Mouse (Mus musculus) forebrain, embryonic 12.5 days (tissue): ENCODE measurements around the gene Itgb3. TPM values are rescaled to one million over a fixed set of nuclear protein-coding genes. Genes with fewer than 3 reads are reported as not detected.
A peak's percentile ranks its signal among the peaks of the same experiment; 100 is the strongest.

ENCODE experiments used
- ATAC-seq: fragments of 200-750 bp; cut with Nextera tagmentation; 2 replicates; pipeline ENCODE4 v1.8.0; 2017; ENCODE audit warnings: moderate TSS enrichment; ENCODE audit not compliant: low FRiP score
- H3K27ac ChIP-seq: fragments of 300-500 bp; sonication (generic); 2 replicates; pipeline ENCODE4 v1.5.1; 2016; ENCODE audit warnings: mild to moderate bottlenecking
- H3K27me3 ChIP-seq: fragments of 300-500 bp; sonication (generic); 2 replicates; pipeline ENCODE4 v1.6.1; 2016; ENCODE audit warnings: mild to moderate bottlenecking
- H3K36me3 ChIP-seq: fragments of 300-500 bp; sonication (generic); replicated peaks from 2 replicates; pipeline ENCODE4 v1.6.1; 2016; ENCODE audit warnings: mild to moderate bottlenecking
- H3K4me1 ChIP-seq: fragments of 300-500 bp; sonication (generic); 2 replicates; pipeline ENCODE4 v1.6.1; 2016
- H3K4me2 ChIP-seq: fragments of 300-500 bp; sonication (generic); 2 replicates; pipeline ENCODE4 v1.6.1; 2016; ENCODE audit warnings: mild to moderate bottlenecking, moderate library complexity
- H3K4me3 ChIP-seq: fragments of 300-500 bp; sonication (generic); replicated peaks from 2 replicates; pipeline ENCODE4 v1.5.1; 2016; ENCODE audit warnings: mild to moderate bottlenecking
- H3K9ac ChIP-seq: fragments of 300-500 bp; sonication (generic); 2 replicates; pipeline ENCODE4 v1.6.1; 2016; ENCODE audit warnings: mild to moderate bottlenecking
- H3K9me3 ChIP-seq: fragments of 300-500 bp; sonication (generic); 2 replicates; pipeline ENCODE4 v1.6.1; 2016
- WGBS: fragments of 180-500 bp; shearing (Covaris S2); methylation state at CpG from one replicate; pipeline ENCODE4 v1.1.7; 2016; 5-methylcytosine and 5-hydroxymethylcytosine counted together
- polyA plus RNA-seq: library from polyadenylated mRNA; unstranded; fragments of >200 nt; fragmentation: Nextera tagmentation; extraction: Ambion mirVana; gene quantifications from 2 replicates; pipeline ENCODE4 v1.2.1, GENCODE M21; 2016

Gene Itgb3
- polyA plus RNA-seq, 1 experiment from 2014 or later = 1.6 TPM

- no peak overlapping the region for H3K9ac ChIP-seq
- H3K27me3 ChIP-seq = no peaks in the 10 kb centered on the region
- H3K9me3 ChIP-seq = peaks cover 9% of the 10 kb centered on the region; the same call in 1 of the 2 replicates
- H3K4me1 ChIP-seq = no peaks in the 10 kb centered on the region
- ATAC-seq = no peak
- H3K4me2 ChIP-seq = no peak overlapping the region
- WGBS = 89% methylated on average over 9 of the region's 9 CpGs
- no peak overlapping the region for H3K27ac ChIP-seq
- H3K4me3 ChIP-seq = no peak overlapping the region
- no peaks in the 10 kb centered on the region for H3K36me3 ChIP-seq
Observed at GRCm38 (mm10) chr11:104587904-104588303, 19.9 kb upstream of the Itgb3 start.

- 88% methylated on average over 2 of the region's 2 CpGs for WGBS
- no peaks in the 10 kb centered on the region for H3K4me1 ChIP-seq
- H3K9ac ChIP-seq = no peak overlapping the region
- no peak overlapping the region for H3K27ac ChIP-seq
- H3K9me3 ChIP-seq = peaks cover 9% of the 10 kb centered on the region; the same call in 1 of the 2 replicates
- no peak for ATAC-seq
- no peaks in the 10 kb centered on the region for H3K27me3 ChIP-seq
- H3K4me2 ChIP-seq = no peak overlapping the region
- H3K36me3 ChIP-seq = no peaks in the 10 kb centered on the region
- H3K4me3 ChIP-seq = no peak overlapping the region
Observed at GRCm38 (mm10) chr11:104588513-104588912, 19.3 kb upstream of the Itgb3 start.

- Histone ChIP-seq H3K27me3 (no peaks in the 10 kb centered on the region), H3K9me3 (peaks cover 9% of the 10 kb centered on the region; the same call in 1 of the 2 replicates), H3K27ac (no peak overlapping the region), H3K4me1 (no peaks in the 10 kb centered on the region), H3K4me3 (no peak overlapping the region), H3K4me2 (no peak overlapping the region), H3K36me3 (no peaks in the 10 kb centered on the region), H3K9ac (no peak overlapping the region)
- ATAC-seq = no peak
- WGBS = 83% methylated on average over 1 of the region's 1 CpGs
Observed at GRCm38 (mm10) chr11:104589570-104589969, 18.2 kb upstream of the Itgb3 start.

- peaks cover 9% of the 10 kb centered on the region; the same call in 1 of the 2 replicates for H3K9me3 ChIP-seq
- no peak overlapping the region for H3K27ac ChIP-seq
- H3K4me1 ChIP-seq = no peaks in the 10 kb centered on the region
- ATAC-seq = no peak
- H3K36me3 ChIP-seq = no peaks in the 10 kb centered on the region
- no peaks in the 10 kb centered on the region for H3K27me3 ChIP-seq
- H3K4me3 ChIP-seq = no peak overlapping the region
- WGBS = 6% methylated on average over 8 of the region's 8 CpGs
- no peak overlapping the region for H3K4me2 ChIP-seq
- no peak overlapping the region for H3K9ac ChIP-seq
Observed at GRCm38 (mm10) chr11:104590148-104590547, 17.7 kb upstream of the Itgb3 start.

- Histone ChIP-seq H3K9ac (no peak overlapping the region), H3K4me2 (no peak overlapping the region), H3K4me3 (no peak overlapping the region), H3K4me1 (no peaks in the 10 kb centered on the region), H3K9me3 (peaks cover 9% of the 10 kb centered on the region; the same call in 1 of the 2 replicates), H3K36me3 (no peaks in the 10 kb centered on the region), H3K27me3 (no peaks in the 10 kb centered on the region), H3K27ac (no peak overlapping the region)
- no peak for ATAC-seq
- WGBS = 81% methylated on average over 13 of the region's 13 CpGs
Observed at GRCm38 (mm10) chr11:104592066-104592835, 15.5 kb upstream of the Itgb3 start.

GRCm38 (mm10) chr11:104596365-104596764 lies 11.4 kb upstream of the Itgb3 start:
- ATAC-seq = no peak
- H3K9ac ChIP-seq = no peak overlapping the region
- no peak overlapping the region for H3K4me2 ChIP-seq
- H3K27me3 ChIP-seq = no peaks in the 10 kb centered on the region
- no peaks in the 10 kb centered on the region for H3K9me3 ChIP-seq
- H3K4me1 ChIP-seq = no peaks in the 10 kb centered on the region
- no peak overlapping the region for H3K27ac ChIP-seq
- 88% methylated on average over 10 of the region's 10 CpGs for WGBS
- no peaks in the 10 kb centered on the region for H3K36me3 ChIP-seq
- H3K4me3 ChIP-seq = no peak overlapping the region

- no peaks in the 10 kb centered on the region for H3K4me1 ChIP-seq
- H3K36me3 ChIP-seq = no peaks in the 10 kb centered on the region
- no peaks in the 10 kb centered on the region for H3K9me3 ChIP-seq
- ATAC-seq = no peak
- H3K27ac ChIP-seq = no peak overlapping the region
- 88% methylated on average over 13 of the region's 13 CpGs for WGBS
- no peaks in the 10 kb centered on the region for H3K27me3 ChIP-seq
- H3K9ac ChIP-seq = no peak overlapping the region
- no peak overlapping the region for H3K4me3 ChIP-seq
- no peak overlapping the region for H3K4me2 ChIP-seq
Observed at GRCm38 (mm10) chr11:104599265-104599945, 8.4 kb upstream of the Itgb3 start.

GRCm38 (mm10) chr11:104600675-104601074 lies 7.1 kb upstream of the Itgb3 start:
- Histone ChIP-seq H3K4me3 (no peak overlapping the region), H3K36me3 (no peaks in the 10 kb centered on the region), H3K4me1 (no peaks in the 10 kb centered on the region), H3K9ac (no peak overlapping the region), H3K27me3 (no peaks in the 10 kb centered on the region; the same call in 1 of the 2 replicates), H3K9me3 (no peaks in the 10 kb centered on the region), H3K4me2 (no peak overlapping the region), H3K27ac (no peak overlapping the region)
- 55% methylated on average over 4 of the region's 4 CpGs for WGBS
- ATAC-seq = no peak

GRCm38 (mm10) chr11:104604192-104604591 lies 3.6 kb upstream of the Itgb3 start:
- Histone ChIP-seq H3K4me3 (no peak overlapping the region), H3K4me2 (no peak overlapping the region)

GRCm38 (mm10) chr11:104608249-104608920 lies 585 bp downstream of the Itgb3 start:
- peak; percentile 9; the same call in 1 of the 2 replicates for ATAC-seq
- Histone ChIP-seq H3K9ac (peak overlapping the region; percentile 64), H3K4me1 (peaks cover 5% of the 10 kb centered on the region; the same call in 1 of the 2 replicates), H3K27ac (no peak overlapping the region), H3K36me3 (no peaks in the 10 kb centered on the region), H3K9me3 (no peaks in the 10 kb centered on the region), H3K4me3 (peak overlapping the region; percentile 56), H3K4me2 (peak overlapping the region; percentile 96), H3K27me3 (peaks cover 54% of the 10 kb centered on the region)
- 2% methylated on average over 22 of the region's 23 CpGs for WGBS

More at GRCm38 (mm10) chr11:104604192-104604591, 3.6 kb upstream of the Itgb3 start:
- ATAC-seq = no peak
- no peaks in the 10 kb centered on the region for H3K9me3 ChIP-seq
- WGBS = 51% methylated on average over 6 of the region's 6 CpGs
- peaks cover 29% of the 10 kb centered on the region for H3K27me3 ChIP-seq
- H3K9ac ChIP-seq = no peak overlapping the region
- no peaks in the 10 kb centered on the region for H3K36me3 ChIP-seq
- H3K27ac ChIP-seq = no peak overlapping the region
- H3K4me1 ChIP-seq = peaks cover 5% of the 10 kb centered on the region; the same call in 1 of the 2 replicates

- Histone ChIP-seq H3K36me3 (no peaks in the 10 kb centered on the region), H3K4me1 (peaks cover 5% of the 10 kb centered on the region; the same call in 1 of the 2 replicates), H3K27ac (no peak overlapping the region), H3K9me3 (no peaks in the 10 kb centered on the region), H3K4me2 (no peak overlapping the region), H3K4me3 (no peak overlapping the region), H3K9ac (no peak overlapping the region), H3K27me3 (peaks cover 54% of the 10 kb centered on the region)
- no peak for ATAC-seq
- WGBS = 64% methylated on average over 6 of the region's 6 CpGs
Observed at GRCm38 (mm10) chr11:104609033-104609684, 1.4 kb downstream of the Itgb3 start.

GRCm38 (mm10) chr11:104609733-104610132 lies 1.9 kb downstream of the Itgb3 start:
- no peak for ATAC-seq

More at GRCm38 (mm10) chr11:104609733-104610132, 1.9 kb downstream of the Itgb3 start:
- Histone ChIP-seq H3K9ac (no peak overlapping the region), H3K4me3 (no peak overlapping the region), H3K36me3 (no peaks in the 10 kb centered on the region), H3K4me2 (no peak overlapping the region), H3K27ac (no peak overlapping the region), H3K27me3 (peaks cover 54% of the 10 kb centered on the region), H3K9me3 (no peaks in the 10 kb centered on the region), H3K4me1 (peaks cover 5% of the 10 kb centered on the region; the same call in 1 of the 2 replicates)
- 53% methylated on average over 4 of the region's 4 CpGs for WGBS
